Mouse (Mus musculus) heart, postnatal 0 days (tissue): ENCODE measurements around the gene Trdn.

Experiments
- CTCF ChIP-seq: IDR thresholded peaks from 2 replicates; pipeline ENCODE4 v1.5.1; 2016; ENCODE audit warnings: antibody characterized with exemption, control low read depth, low read depth
- EP300 ChIP-seq: IDR thresholded peaks from 2 replicates; pipeline ENCODE4 v1.6.1; 2016; ENCODE audit warnings: antibody characterized with exemption, low read depth

DNA sequence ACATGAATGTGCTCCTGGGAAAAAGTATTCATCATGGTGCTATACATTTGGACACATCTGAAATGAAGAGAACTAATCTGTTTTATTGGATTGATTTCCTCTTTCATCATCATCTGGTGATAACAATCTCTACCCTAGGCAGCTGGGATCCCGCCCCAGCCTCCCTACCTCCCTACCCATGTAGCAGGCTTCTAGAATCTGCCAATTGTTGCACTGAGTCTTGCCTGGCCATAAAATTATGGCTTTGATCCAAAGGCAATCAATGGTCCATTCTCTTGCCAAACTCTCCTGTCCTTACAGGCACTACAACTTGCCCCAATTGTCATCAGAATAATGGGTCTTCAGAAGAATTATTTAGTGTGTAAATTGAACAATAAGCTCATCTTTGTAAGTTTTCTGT lies 19.6 kb upstream of the Trdn start:
- TF ChIP-seq CTCF = no peak
- no peak for TF ChIP-seq EP300
